Mouse (Mus musculus) neural tube, embryonic 15.5 days (tissue): ENCODE measurements around the gene Nim1k. TPM values are rescaled to one million over a fixed set of nuclear protein-coding genes. Genes with fewer than 3 reads are reported as not detected.
"Not testable (repeated sequence)": the region's sequence is repeated elsewhere in the genome, so short reads cannot be mapped to it uniquely, and the experiment has no call there.

Source experiments
- ATAC-seq: fragments of 200-750 bp; cut with Nextera tagmentation; 2 replicates; pipeline ENCODE4 v1.8.0; 2017; ENCODE audit warnings: mild to moderate bottlenecking, moderate TSS enrichment, moderate library complexity; ENCODE audit not compliant: low FRiP score
- H3K27ac ChIP-seq: fragments of 300-500 bp; sonication (generic); replicated peaks from 2 replicates; pipeline ENCODE4 v1.5.1; 2015; ENCODE audit warnings: mild to moderate bottlenecking, inconsistent platforms
- H3K27me3 ChIP-seq: fragments of 300-500 bp; sonication (generic); replicated peaks from 2 replicates; pipeline ENCODE4 v1.6.1; 2015; ENCODE audit warnings: inconsistent platforms
- H3K36me3 ChIP-seq: fragments of 300-500 bp; sonication (generic); 2 replicates; pipeline ENCODE4 v1.6.1; 2015; ENCODE audit warnings: inconsistent platforms
- H3K4me1 ChIP-seq: fragments of 300-500 bp; sonication (generic); 2 replicates; pipeline ENCODE4 v1.6.1; 2015; ENCODE audit warnings: inconsistent platforms
- H3K4me2 ChIP-seq: fragments of 300-500 bp; sonication (generic); 2 replicates; pipeline ENCODE4 v1.6.1; 2015; ENCODE audit warnings: inconsistent platforms, mild to moderate bottlenecking, moderate library complexity
- H3K4me3 ChIP-seq: fragments of 300-500 bp; sonication (generic); replicated peaks from 2 replicates; pipeline ENCODE4 v1.5.1; 2015; ENCODE audit warnings: mild to moderate bottlenecking, inconsistent platforms
- H3K9ac ChIP-seq: fragments of 300-500 bp; sonication (generic); replicated peaks from 2 replicates; pipeline ENCODE4 v1.6.1; 2015; ENCODE audit warnings: mild to moderate bottlenecking, inconsistent platforms
- H3K9me3 ChIP-seq: fragments of 300-500 bp; sonication (generic); replicated peaks from 2 replicates; pipeline ENCODE4 v1.6.1; 2016; ENCODE audit warnings: inconsistent platforms
- WGBS: fragments of 180-500 bp; shearing (Covaris S2); methylation state at CpG from one replicate; pipeline ENCODE4 v1.1.7; 2015; ENCODE audit warnings: mixed read lengths; 5-methylcytosine and 5-hydroxymethylcytosine counted together
- polyA plus RNA-seq: library from polyadenylated mRNA; unstranded; fragments of >200 nt; fragmentation: Nextera tagmentation; extraction: Ambion mirVana; gene quantifications from 2 replicates; pipeline ENCODE4 v1.2.1, GENCODE M21; 2015

Gene Nim1k
- polyA plus RNA-seq, 1 experiment from 2014 or later, result 6.1 TPM

DNA sequence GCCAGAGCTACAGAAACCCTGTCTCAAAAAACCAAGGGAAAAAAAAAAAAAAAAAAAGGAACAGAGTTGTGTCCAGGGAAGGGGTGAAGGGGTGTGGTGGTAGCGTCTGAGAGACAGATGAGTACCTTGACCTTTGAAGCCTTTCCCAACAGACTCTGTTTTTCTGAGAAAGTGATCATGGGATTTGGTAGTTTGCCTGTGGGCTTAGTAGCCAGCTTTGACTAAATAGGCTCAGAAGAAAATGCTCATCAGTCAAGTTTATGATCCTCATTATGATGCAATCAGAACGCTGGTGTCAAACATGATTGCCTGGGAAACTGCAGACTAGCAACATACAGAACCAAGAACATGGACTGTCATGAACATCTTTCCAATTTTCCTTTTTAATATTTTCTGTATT, 76.0 kb downstream of the Nim1k start:
- Histone ChIP-seq H3K9ac (no peak overlapping the region), H3K27me3 (no peaks in the 10 kb centered on the region), H3K4me3 (no peak overlapping the region), H3K27ac (no peak overlapping the region), H3K36me3 (no peaks in the 10 kb centered on the region), H3K4me1 (no peaks in the 10 kb centered on the region), H3K9me3 (no peaks in the 10 kb centered on the region), H3K4me2 (no peak overlapping the region)
- 34% methylated on average over 2 of the region's 2 CpGs for WGBS
- ATAC-seq, result no peak

DNA sequence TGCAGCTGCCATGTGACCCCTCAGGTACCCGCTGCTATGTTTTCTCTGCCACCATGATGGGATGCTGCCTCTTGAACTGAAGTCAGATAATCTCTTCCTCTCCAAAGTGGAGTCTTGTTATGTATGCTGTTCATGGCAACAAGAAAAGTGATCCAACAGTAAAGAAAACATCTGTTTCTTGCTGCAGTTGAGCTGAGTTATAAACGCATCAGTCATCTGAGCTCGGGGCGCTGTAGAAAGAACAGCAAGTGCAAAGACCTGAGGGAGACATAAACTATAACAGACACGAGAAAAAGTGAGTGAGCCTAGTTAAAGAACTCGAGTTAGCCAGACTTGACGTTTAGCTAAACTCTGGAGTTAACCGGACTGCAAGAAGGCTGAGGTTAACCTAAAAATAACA, 76.9 kb downstream of the Nim1k start:
- no peaks in the 10 kb centered on the region for H3K27me3 ChIP-seq
- no peaks in the 10 kb centered on the region for H3K4me1 ChIP-seq
- WGBS, result 79% methylated on average over 8 of the region's 8 CpGs
- no peak overlapping the region for H3K4me3 ChIP-seq
- no peak overlapping the region for H3K4me2 ChIP-seq
- no peak overlapping the region for H3K27ac ChIP-seq
- no peak overlapping the region for H3K9ac ChIP-seq
- ATAC-seq, result no peak
- H3K9me3 ChIP-seq, result no peaks in the 10 kb centered on the region
- H3K36me3 ChIP-seq, result no peaks in the 10 kb centered on the region

DNA sequence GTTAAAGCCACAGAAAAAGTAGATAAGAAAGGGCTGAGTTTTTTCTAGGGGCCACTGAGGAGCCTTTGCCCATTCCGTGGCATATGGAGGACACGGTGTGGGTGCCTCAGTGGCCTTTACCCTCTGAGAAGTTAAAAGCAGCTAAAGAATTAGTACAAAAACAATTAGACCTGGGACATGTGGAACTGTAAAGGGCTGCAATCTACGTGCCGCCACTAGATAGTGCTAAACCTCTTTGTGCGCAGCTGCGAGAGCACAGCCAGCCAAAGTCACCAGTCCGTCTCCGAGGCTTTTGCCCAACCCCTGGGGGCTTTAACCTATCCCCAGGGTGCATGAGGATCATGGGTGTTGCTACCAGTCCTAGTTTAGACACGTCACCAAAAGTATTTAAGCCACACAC, 94.3 kb downstream of the Nim1k start:
- not testable (repeated sequence) for H3K4me3 ChIP-seq, H3K9ac ChIP-seq, H3K27ac ChIP-seq, H3K4me2 ChIP-seq, ATAC-seq, H3K27me3 ChIP-seq, H3K9me3 ChIP-seq, H3K4me1 ChIP-seq, H3K36me3 ChIP-seq
- WGBS, result 74% methylated on average over 6 of the region's 9 CpGs

Other genes with a start within 250 kb of the Nim1k start
- 0.29 and 0.41 TPM in 2 replicates for gene Ccl28, start 132.1 kb downstream of the Nim1k start, polyA plus RNA-seq
- 443 and 497 TPM in 2 replicates for gene Hmgcs1, start 65.5 kb downstream of the Nim1k start, polyA plus RNA-seq
- gene Zfp131, start 35.0 kb upstream of the Nim1k start, polyA plus RNA-seq, result 30.0 and 33.4 TPM in 2 replicates
- gene AF067063, start 74.3 kb upstream of the Nim1k start, polyA plus RNA-seq, result not detected in 2 replicates
- gene D13Ertd608e, start 80.1 kb upstream of the Nim1k start, polyA plus RNA-seq, result not detected in 2 replicates
- not detected in 2 replicates for gene Tcstv1, start 138.9 kb upstream of the Nim1k start, polyA plus RNA-seq
- gene Gm21761, start 173.4 kb upstream of the Nim1k start, polyA plus RNA-seq, result not detected in 2 replicates
- not detected in 2 replicates for gene B020031M17Rik, start 194.9 kb upstream of the Nim1k start, polyA plus RNA-seq